Mouse (Mus musculus): ENCODE measurements around the gene Itga10. TPM values are rescaled to one million over a fixed set of nuclear protein-coding genes. Genes with fewer than 3 reads are reported as not detected.

Gene Itga10
- total and polyA plus RNA-seq, 3 experiments: 0.36 to 1.2 (median 1.0) TPM

DNA sequence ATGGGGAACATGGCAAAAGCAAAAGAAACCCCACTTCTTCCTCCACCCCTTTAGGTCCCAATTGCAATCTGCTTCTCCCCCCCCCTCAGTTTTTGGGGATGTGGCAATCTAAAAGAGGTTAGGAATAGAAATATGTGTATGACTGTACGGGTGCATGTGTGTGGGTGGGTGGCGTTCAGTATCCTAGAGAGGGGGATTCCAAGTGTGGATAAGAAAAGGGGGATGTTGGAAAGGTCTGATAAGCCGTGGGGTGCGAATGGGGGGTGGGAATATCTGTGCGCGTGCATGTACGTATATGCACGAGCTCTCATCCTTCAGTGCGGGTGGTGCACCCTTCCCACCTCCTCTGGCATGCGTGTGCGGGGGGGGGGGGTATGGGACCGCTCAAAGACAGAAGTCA lies 48.5 kb upstream of the Itga10 start:
- Histone ChIP-seq H3K27ac (ENCODE audit: insufficient read depth, low read depth) (no peak overlapping the region), H3K9me3 (replicated peaks; ENCODE audit: low read length) (peaks cover 14% of the 10 kb centered on the region), H3K79me2 (replicated peaks; ENCODE audit: control insufficient read depth, extremely low read depth, insufficient read depth, poor library complexity, severe bottlenecking) (no peaks in the 10 kb centered on the region), H3K4me1 (ENCODE audit: control insufficient read depth in 1 of 2, insufficient read depth in 2 of 2) (peaks cover 2 to 24% of the 10 kb centered on the region in 2 experiments; a peak in 2 of 4 replicates), H3K4me2 (ENCODE audit: insufficient read depth, low read depth, poor library complexity, severe bottlenecking) (no peak overlapping the region), H3K4me3 (replicated peaks in 1 of 3; ENCODE audit: low read depth in 2 of 3, low read length in 2 of 3, poor library complexity in 1 of 3) (no peak overlapping the region), H3K36me3 (replicated peaks in 1 of 2; ENCODE audit: control insufficient read depth in 1 of 2, insufficient read depth in 1 of 2, low read length in 1 of 2) (peaks cover 0 to 6% of the 10 kb centered on the region in 2 experiments), H3K9ac (ENCODE audit: insufficient read depth, low read depth) (no peak overlapping the region), H3K27me3 (replicated peaks) (no peaks in the 10 kb centered on the region)
- in situ Hi-C loops (cut with MboI; ENCODE audit: low pct_ligation_motif_present, low pct_unique_long_range_greater_than_20kb, low sequenced_read_pairs) (no loop called here), dilution Hi-C loops (cut with MboI; ENCODE audit: extremely low pct_ligation_motif_present, extremely low pct_unique_long_range_greater_than_20kb, low sequenced_read_pairs) (no loop called here)
- no peak for TF ChIP-seq MAZ (IDR thresholded peaks at IDR 0.05; ENCODE audit: low read depth, low read length)
- TF ChIP-seq ELF1 (IDR thresholded peaks at IDR 0.05; ENCODE audit: low read depth, low read length): no peak
- no peak for TF ChIP-seq USF1 (IDR thresholded peaks at IDR 0.05; ENCODE audit: low read depth, low read length)
- no peak for TF ChIP-seq CTCF (conservative IDR thresholded peaks at IDR 0.05 in 1 of 2, IDR thresholded peaks at IDR 0.05 in 1 of 2; ENCODE audit: low read depth in 2 of 2, low read length in 2 of 2)
- no peak for TF ChIP-seq MEF2A (IDR thresholded peaks at IDR 0.05; ENCODE audit: borderline replicate concordance, low read depth, low read length)
- TF ChIP-seq GABPA (IDR thresholded peaks at IDR 0.05; ENCODE audit: insufficient replicate concordance, low read depth, low read length): no peak
- TF ChIP-seq MXI1 (IDR thresholded peaks at IDR 0.05; ENCODE audit: low read depth, low read length): no peak
- DNase-seq (ENCODE audit: extremely low read depth): no peak

DNA sequence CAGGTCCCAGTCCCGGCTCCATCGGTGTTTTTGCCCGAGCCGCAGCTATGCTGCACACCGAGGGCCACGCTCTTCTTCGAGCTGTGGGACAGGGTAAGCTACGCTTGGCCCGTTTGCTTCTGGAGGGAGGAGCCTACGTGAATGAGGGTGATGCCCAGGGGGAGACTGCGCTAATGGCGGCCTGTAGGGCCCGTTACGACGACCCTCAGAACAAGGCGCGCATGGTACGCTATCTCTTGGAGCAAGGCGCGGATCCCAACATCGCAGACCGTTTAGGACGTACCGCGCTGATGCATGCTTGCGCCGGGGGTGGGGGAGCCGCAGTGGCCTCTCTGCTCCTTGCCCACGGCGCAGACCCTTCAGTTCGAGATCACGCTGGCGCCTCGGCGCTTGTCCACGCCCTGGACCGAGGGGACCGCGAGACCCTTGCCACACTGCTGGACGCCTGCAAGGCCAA lies 47.9 kb upstream of the Itga10 start:
- no peak for DNase-seq (ENCODE audit: extremely low read depth)
- Histone ChIP-seq H3K36me3 (replicated peaks in 1 of 2; ENCODE audit: control insufficient read depth in 1 of 2, insufficient read depth in 1 of 2, low read length in 1 of 2) (peaks cover 0 to 6% of the 10 kb centered on the region in 2 experiments), H3K4me3 (replicated peaks in 1 of 3; ENCODE audit: low read depth in 2 of 3, low read length in 2 of 3, poor library complexity in 1 of 3) (no peak overlapping the region), H3K79me2 (replicated peaks; ENCODE audit: control insufficient read depth, extremely low read depth, insufficient read depth, poor library complexity, severe bottlenecking) (no peaks in the 10 kb centered on the region), H3K27me3 (replicated peaks) (no peaks in the 10 kb centered on the region), H3K27ac (ENCODE audit: insufficient read depth, low read depth) (no peak overlapping the region), H3K4me1 (ENCODE audit: control insufficient read depth in 1 of 2, insufficient read depth in 2 of 2) (peaks cover 4 to 24% of the 10 kb centered on the region in 2 experiments; a peak in 2 of 4 replicates), H3K4me2 (ENCODE audit: insufficient read depth, low read depth, poor library complexity, severe bottlenecking) (no peak overlapping the region), H3K9ac (ENCODE audit: insufficient read depth, low read depth) (no peak overlapping the region), H3K9me3 (replicated peaks; ENCODE audit: low read length) (peaks cover 14% of the 10 kb centered on the region)
- in situ Hi-C loops (cut with MboI; ENCODE audit: low pct_ligation_motif_present, low pct_unique_long_range_greater_than_20kb, low sequenced_read_pairs) (no loop called here), dilution Hi-C loops (cut with MboI; ENCODE audit: extremely low pct_ligation_motif_present, extremely low pct_unique_long_range_greater_than_20kb, low sequenced_read_pairs) (no loop called here)
- TF ChIP-seq USF1 (IDR thresholded peaks at IDR 0.05; ENCODE audit: low read depth, low read length): no peak

DNA sequence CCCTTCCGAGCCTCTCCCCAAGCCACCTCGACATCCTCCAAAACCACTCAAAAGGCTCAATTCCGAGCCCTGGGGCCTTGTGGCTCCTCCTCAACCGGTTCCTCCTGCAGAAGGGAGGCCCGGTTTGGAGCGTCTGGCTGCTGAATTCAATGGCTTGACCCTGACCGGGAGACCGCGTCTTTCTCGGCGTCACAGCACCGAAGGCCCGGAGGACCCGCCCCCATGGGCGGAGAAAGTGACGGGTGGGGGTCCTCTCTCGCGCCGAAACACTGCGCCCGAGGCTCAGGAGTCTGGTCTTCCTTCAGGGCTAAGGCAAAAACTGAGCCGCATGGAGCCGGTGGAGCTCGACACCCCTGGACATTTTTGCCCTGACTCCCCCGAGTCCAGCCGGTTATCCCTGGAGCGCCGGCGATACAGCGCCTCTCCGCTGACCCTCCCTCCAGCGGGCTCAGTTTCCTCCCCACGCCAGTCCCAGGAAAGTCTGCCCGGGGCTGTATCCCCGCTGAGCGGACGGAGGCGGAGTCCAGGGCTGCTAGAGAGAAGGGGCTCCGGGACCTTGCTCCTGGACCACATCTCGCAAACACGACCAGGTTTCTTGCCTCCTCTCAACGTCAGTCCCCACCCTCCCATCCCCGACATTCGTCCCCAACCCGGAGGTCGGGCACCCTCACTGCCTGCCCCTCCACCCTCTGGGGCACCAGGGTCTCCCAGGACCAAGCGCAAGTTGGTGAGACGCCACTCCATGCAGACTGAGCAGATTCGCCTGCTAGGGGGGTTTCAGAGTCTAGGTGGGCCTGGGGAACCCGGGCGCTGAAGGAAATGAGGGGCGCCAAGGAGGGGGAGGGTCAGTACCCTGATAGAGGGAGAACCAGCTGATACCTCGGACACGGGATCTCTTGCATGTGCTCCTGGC lies 47.0 kb upstream of the Itga10 start:
- no peak for DNase-seq (ENCODE audit: extremely low read depth)
- Histone ChIP-seq H3K4me3 (replicated peaks in 1 of 3; ENCODE audit: low read depth in 2 of 3, low read length in 2 of 3, poor library complexity in 1 of 3) (no peak overlapping the region), H3K9me3 (replicated peaks; ENCODE audit: low read length) (peaks cover 14% of the 10 kb centered on the region), H3K9ac (ENCODE audit: insufficient read depth, low read depth) (no peak overlapping the region), H3K27me3 (replicated peaks) (no peaks in the 10 kb centered on the region), H3K79me2 (replicated peaks; ENCODE audit: control insufficient read depth, extremely low read depth, insufficient read depth, poor library complexity, severe bottlenecking) (no peaks in the 10 kb centered on the region), H3K4me2 (ENCODE audit: insufficient read depth, low read depth, poor library complexity, severe bottlenecking) (no peak overlapping the region), H3K36me3 (replicated peaks in 1 of 2; ENCODE audit: control insufficient read depth in 1 of 2, insufficient read depth in 1 of 2, low read length in 1 of 2) (peaks cover 0 to 8% of the 10 kb centered on the region in 2 experiments), H3K27ac (ENCODE audit: insufficient read depth, low read depth) (no peak overlapping the region), H3K4me1 (ENCODE audit: control insufficient read depth in 1 of 2, insufficient read depth in 2 of 2) (peaks cover 4 to 20% of the 10 kb centered on the region in 2 experiments; a peak in 2 of 4 replicates)
- dilution Hi-C loops (cut with MboI; ENCODE audit: extremely low pct_ligation_motif_present, extremely low pct_unique_long_range_greater_than_20kb, low sequenced_read_pairs) (no loop called here), in situ Hi-C loops (cut with MboI; ENCODE audit: low pct_ligation_motif_present, low pct_unique_long_range_greater_than_20kb, low sequenced_read_pairs) (no loop called here)
- TF ChIP-seq ETS1 (conservative IDR thresholded peaks at IDR 0.05; ENCODE audit: low read depth, low read length): no peak
- no peak for TF ChIP-seq SMC3 (IDR thresholded peaks at IDR 0.05; ENCODE audit: low read depth, low read length)
- TF ChIP-seq PAX5 (IDR thresholded peaks at IDR 0.05; ENCODE audit: low read length): no peak
- no peak for TF ChIP-seq TCF12 (IDR thresholded peaks at IDR 0.05; ENCODE audit: low read depth, low read length)
- no peak for TF ChIP-seq RAD21 (IDR thresholded peaks at IDR 0.05; ENCODE audit: low read depth, low read length)
- TF ChIP-seq MAX (IDR thresholded peaks at IDR 0.05; ENCODE audit: low read length): no peak
- no peak for TF ChIP-seq HCFC1 (IDR thresholded peaks at IDR 0.05; ENCODE audit: low read depth, low read length)
- no peak for TF ChIP-seq GABPA (IDR thresholded peaks at IDR 0.05; ENCODE audit: insufficient replicate concordance, low read depth, low read length)
- no peak for TF ChIP-seq USF2 (conservative IDR thresholded peaks at IDR 0.05; ENCODE audit: low read depth, low read length)
- TF ChIP-seq CHD2 (IDR thresholded peaks at IDR 0.05; ENCODE audit: low read length): no peak
- TF ChIP-seq UBTF (IDR thresholded peaks at IDR 0.05; ENCODE audit: low read depth, low read length): no peak
- TF ChIP-seq CTCF (conservative IDR thresholded peaks at IDR 0.05 in 1 of 2, IDR thresholded peaks at IDR 0.05 in 1 of 2; ENCODE audit: low read depth in 2 of 2, low read length in 2 of 2): no peak
- no peak for TF ChIP-seq POLR2AphosphoS2 (IDR thresholded peaks at IDR 0.05; ENCODE audit: low read depth, low read length)
- TF ChIP-seq E2F4 (IDR thresholded peaks at IDR 0.05; ENCODE audit: insufficient replicate concordance, low read depth, low read length): no peak
- TF ChIP-seq MXI1 (IDR thresholded peaks at IDR 0.05; ENCODE audit: low read depth, low read length): no peak
- TF ChIP-seq EP300 (IDR thresholded peaks at IDR 0.05; ENCODE audit: low read length): no peak
- TF ChIP-seq ZNF384 (IDR thresholded peaks at IDR 0.05; ENCODE audit: low read depth, low read length): no peak
- TF ChIP-seq ZKSCAN1 (IDR thresholded peaks at IDR 0.05; ENCODE audit: borderline replicate concordance, low read depth, low read length): no peak
- TF ChIP-seq ZC3H11A (IDR thresholded peaks at IDR 0.05; ENCODE audit: low read depth, low read length): no peak

Data from CH12.LX (cell line).